27 mouse cellular contexts compared by ENCODE assay signal in the genomic region with DNA sequence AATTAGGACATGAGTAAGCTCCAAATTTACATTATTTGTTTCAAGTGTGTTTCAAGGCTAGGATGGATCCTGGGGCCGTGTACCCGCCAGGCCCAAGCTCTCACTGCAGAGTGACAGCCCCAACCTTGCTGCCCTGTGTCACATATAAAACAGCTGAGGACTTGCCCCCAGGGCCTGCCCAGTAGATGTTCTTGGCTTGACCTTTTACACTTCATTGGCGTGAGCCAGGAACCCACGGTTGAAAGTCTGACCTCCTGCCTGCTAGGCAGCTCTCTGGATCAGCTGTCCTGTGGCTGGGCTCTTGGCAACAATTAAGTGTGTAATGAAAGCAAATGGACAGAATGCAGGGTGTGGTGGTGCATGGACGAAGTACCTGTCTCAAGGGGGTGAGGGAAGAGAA. TPM values are rescaled to one million over a fixed set of nuclear protein-coding genes. Genes with fewer than 3 reads are reported as not detected.
DNase-seq lines count a peak whose midpoint lies in the region; TF ChIP-seq lines count a peak whose summit lies in the region.
"Had no signal": no experiment of that assay in that cellular context is flagged by ENCODE, and none has a peak within 500 bp of the region (broad histone marks: within the 10 kb centered on the region; RNA-seq: fewer than 3 reads in every experiment).

No protein-coding gene starts in this region.

- TF ChIP-seq CTCF in embryonic fibroblast, embryonic 13.5 days (IDR thresholded peaks at IDR 0.05; ENCODE audit: borderline replicate concordance, insufficient read depth, low read length), result no peak

- H3K27ac ChIP-seq in embryonic fibroblast, embryonic 13.5 days (ENCODE audit: insufficient read depth, low read length), result no peak overlapping the region
- H3K27ac ChIP-seq: embryonic facial prominence, embryonic 13.5 days; forebrain, embryonic 15.5 days; heart, embryonic 10.5 days; hindbrain, embryonic 13.5 days; left cerebral cortex, adult 2 months; limb, embryonic 10.5 days; liver, embryonic 13.5 days; lung, embryonic 15.5 days; neural tube, embryonic 13.5 days had no signal

- peaks cover 5% of the 10 kb centered on the region; the same call in 1 of the 2 replicates for H3K4me1 ChIP-seq in embryonic fibroblast, embryonic 13.5 days (ENCODE audit: control insufficient read depth, insufficient read depth, low read length)

- peak; percentile 91 for DNase-seq in heart, adult 11 months
- DNase-seq in heart, postnatal 4 days, result no peak
- peak; percentile 51 to 59 for DNase-seq in kidney, postnatal 36 days
- no peak for DNase-seq in kidney, postnatal 14 days
- DNase-seq in adipocyte (ENCODE audit: low spot score), result peak; percentile 62
- no peak for DNase-seq in B cell, adult 2 months
- DNase-seq: cerebellum, adult 11-12 months; cerebellum, postnatal 14 days; heart, postnatal 14 days; kidney, postnatal 4 days; layer of hippocampus, adult 9-11 months; liver, embryonic 13.5 days; lung, postnatal 4 days; spleen, adult 18-20 months; thymus, postnatal 36 days had no signal

- TF ChIP-seq POLR2A in embryonic fibroblast, embryonic 13.5 days (IDR thresholded peaks at IDR 0.05; ENCODE audit: low read depth, low read length), result peak; percentile 1; the same call in 1 of the 2 replicates

- no peak overlapping the region for H3K4me3 ChIP-seq in embryonic fibroblast, embryonic 13.5 days (ENCODE audit: insufficient read depth, low read length)
- H3K4me3 ChIP-seq: embryonic facial prominence, embryonic 13.5 days; forebrain, embryonic 15.5 days; heart, embryonic 10.5 days; hindbrain, embryonic 13.5 days; left cerebral cortex, adult 2 months; limb, embryonic 10.5 days; liver, embryonic 13.5 days; lung, embryonic 15.5 days; neural tube, embryonic 13.5 days had no signal

RNA-seq across cellular contexts. Expression of a gene that starts 8.0 kb away (rescaled TPM):
- 1,000 to 10,000 TPM; 1,136 TPM for total RNA-seq in heart, postnatal 4 days (2021)
- 671 and 785 TPM in 2 replicates for polyA plus RNA-seq in embryonic fibroblast, embryonic 13.5 days (2011; ENCODE audit: insufficient read length, low read depth, missing spikeins)

RNA-seq across cellular contexts. Expression of a gene that starts 11.7 kb away (rescaled TPM):
- total RNA-seq in heart, postnatal 4 days (2021), result not detected
- polyA plus RNA-seq in embryonic fibroblast, embryonic 13.5 days (2011; ENCODE audit: insufficient read length, low read depth, missing spikeins), result not detected in 2 replicates
- total RNA-seq: heart, postnatal 14 days; left cerebral cortex, adult 2 months had no signal
- polyA plus RNA-seq: activated CD4-positive, CD25-positive, alpha-beta regulatory T cell, adult 4 months; embryonic facial prominence, embryonic 13.5 days; forebrain, embryonic 15.5 days; intestine, embryonic 14.5 days; midbrain, embryonic 11.5 days; neural tube, embryonic 13.5 days had no signal

RNA-seq across cellular contexts. Expression of a gene that starts 53.4 kb away (rescaled TPM):
- 10 to 100 TPM; 22.9 to 23.8 TPM for total RNA-seq in heart, postnatal 4 days (2021)
- polyA plus RNA-seq in embryonic fibroblast, embryonic 13.5 days (2011; ENCODE audit: insufficient read length, low read depth, missing spikeins), result 73.1 and 90.6 TPM in 2 replicates

RNA-seq across cellular contexts. Expression of a gene that starts 53.4 kb away (rescaled TPM):
- total RNA-seq in heart, postnatal 4 days (2021), result 10 to 100 TPM; 12.2 to 12.8 TPM
- polyA plus RNA-seq in embryonic fibroblast, embryonic 13.5 days (2011; ENCODE audit: insufficient read length, low read depth, missing spikeins), result 25.9 and 26.9 TPM in 2 replicates

Comparison
In these comparisons a context has a peak if more than half of its experiments do, and no peak if none do; other contexts are left out.
1. DNase-seq: peak in heart, adult 11 months (single experiment), kidney, postnatal 36 days (2 of 2) and adipocyte (single experiment); none in heart, postnatal 4 days (single experiment), kidney, postnatal 14 days (single experiment) and B cell, adult 2 months (0 of 2).